Mouse (Mus musculus) stomach, postnatal 0 days (tissue): Measurements from ENCODE around the gene Irgc1.

Experiments used
- CTCF ChIP-seq: IDR thresholded peaks from 2 replicates; pipeline ENCODE4 v1.5.1; 2016; ENCODE audit warnings: antibody characterized with exemption, low read depth, mild to moderate bottlenecking, moderate library complexity
- EP300 ChIP-seq: optimal IDR thresholded peaks from 2 replicates; pipeline ENCODE3; 2016; ENCODE audit warnings: antibody characterized with exemption

DNA sequence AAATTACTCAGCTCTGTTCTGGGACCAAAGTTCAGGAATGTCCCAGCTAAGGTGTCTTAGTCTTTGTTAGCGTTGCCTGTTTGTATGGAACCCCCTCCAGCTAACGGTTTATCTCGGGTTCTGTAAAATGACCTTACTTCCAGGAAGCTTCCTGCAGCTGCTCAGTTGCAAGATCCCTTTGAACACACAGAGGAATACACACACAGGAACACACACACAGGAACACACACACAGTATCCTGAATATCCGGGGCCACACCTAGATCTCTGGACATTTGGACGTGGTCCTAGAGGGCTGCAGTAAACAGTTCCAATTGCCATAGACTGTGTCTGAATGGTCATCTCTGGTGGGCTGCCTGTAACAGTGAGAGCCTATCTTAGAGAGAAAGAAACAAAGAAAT lies 3.6 kb upstream of the Irgc1 start:
- TF ChIP-seq CTCF (no peak), EP300 (no peak)
